Mouse (Mus musculus) heart, postnatal 0 days (tissue): ENCODE results near the gene Ccdc180.

Experiments
- CTCF ChIP-seq: IDR thresholded peaks from 2 replicates; pipeline ENCODE4 v1.5.1; 2016; ENCODE audit warnings: antibody characterized with exemption, control low read depth, low read depth
- EP300 ChIP-seq: IDR thresholded peaks from 2 replicates; pipeline ENCODE4 v1.6.1; 2016; ENCODE audit warnings: antibody characterized with exemption, low read depth

DNA sequence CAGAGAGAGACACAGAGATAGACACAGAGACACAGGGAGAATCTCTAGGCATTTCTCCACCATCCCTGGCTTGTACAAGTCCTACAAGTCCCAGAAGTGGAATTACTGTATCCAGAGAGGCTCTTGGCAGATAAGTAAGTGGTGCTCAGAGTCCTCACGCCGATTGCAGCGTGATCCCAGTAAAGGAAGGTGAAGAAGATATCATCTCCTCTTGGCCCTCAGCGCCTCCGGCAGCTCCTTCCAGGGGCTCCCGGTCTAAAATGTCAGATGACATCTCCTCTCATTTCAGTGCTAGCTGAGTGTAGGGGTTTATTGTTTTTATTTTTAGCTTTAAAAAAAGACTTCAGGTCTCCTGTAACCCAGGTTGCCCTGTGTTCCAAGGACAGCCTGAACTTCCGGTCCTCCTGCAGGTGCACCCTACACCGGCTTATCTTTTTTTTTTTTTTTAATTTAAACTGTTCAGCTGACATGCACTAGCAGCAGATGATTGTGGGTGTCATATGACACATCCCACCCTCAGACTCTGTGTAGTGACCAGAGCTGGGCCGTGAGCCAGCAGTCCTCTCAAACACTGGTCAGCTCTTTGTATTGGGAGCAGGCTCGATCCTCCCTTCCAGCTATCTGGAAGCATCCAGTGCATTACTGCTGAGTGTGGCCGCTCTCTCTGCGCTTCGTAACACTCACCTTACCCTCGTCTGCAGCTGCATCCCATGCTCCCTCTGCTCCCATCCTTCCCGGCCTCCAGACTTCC, 36.4 kb upstream of the Ccdc180 start:
- TF ChIP-seq CTCF = no peak
- TF ChIP-seq EP300 = no peak
